Mouse (Mus musculus) urinary bladder, postnatal 4 days (tissue): ENCODE results near the gene Nudt16.
"Not testable (repeated sequence)": the region's sequence is repeated elsewhere in the genome, so short reads cannot be mapped to it uniquely, and the experiment has no call there.

Source experiments
- DNase-seq, 2 experiments: peaks; one replicate each; pipeline ENCODE4 v3.0.0; 2021 to 2022; ENCODE audit warnings: low spot score in 2 of 2

The Nudt16 gene

GRCm38 (mm10) chr9:105131253-105132001 lies at the start of gene Nudt16:
Nudt16 (minus strand) TSS chr9:105131824.
- peak; percentile 84 to 86 for DNase-seq

- no peak for DNase-seq
Measured at GRCm38 (mm10) chr9:105144992-105145391, 13.4 kb upstream of the Nudt16 start, which contains the start of gene 1700080E11Rik. 1700080E11Rik (minus strand) TSS chr9:105145092.

DNA sequence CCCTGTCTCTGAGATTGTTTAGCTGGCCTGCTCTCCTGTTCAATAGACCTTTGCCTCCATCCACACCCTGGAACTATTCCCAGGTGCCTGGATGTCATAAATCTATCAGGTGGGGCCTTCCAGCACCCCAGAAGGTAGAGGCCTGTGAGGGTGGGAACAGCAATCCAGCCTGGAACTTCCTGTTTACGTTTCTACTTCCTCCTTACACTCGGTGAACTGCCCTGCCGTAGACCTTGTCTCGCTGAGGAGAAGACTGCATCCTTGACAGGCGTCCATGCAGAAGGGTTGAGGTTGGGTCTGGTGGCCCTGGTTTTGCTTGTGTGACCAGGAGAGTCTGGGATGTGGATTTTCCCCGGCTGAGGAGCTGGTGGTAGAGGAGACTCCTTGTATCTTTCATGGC lies 7.6 kb upstream of the Nudt16 start:
- no peak for DNase-seq

- no peak for DNase-seq
Measured at GRCm38 (mm10) chr9:105136404-105136803, 4.8 kb upstream of the Nudt16 start.

DNA sequence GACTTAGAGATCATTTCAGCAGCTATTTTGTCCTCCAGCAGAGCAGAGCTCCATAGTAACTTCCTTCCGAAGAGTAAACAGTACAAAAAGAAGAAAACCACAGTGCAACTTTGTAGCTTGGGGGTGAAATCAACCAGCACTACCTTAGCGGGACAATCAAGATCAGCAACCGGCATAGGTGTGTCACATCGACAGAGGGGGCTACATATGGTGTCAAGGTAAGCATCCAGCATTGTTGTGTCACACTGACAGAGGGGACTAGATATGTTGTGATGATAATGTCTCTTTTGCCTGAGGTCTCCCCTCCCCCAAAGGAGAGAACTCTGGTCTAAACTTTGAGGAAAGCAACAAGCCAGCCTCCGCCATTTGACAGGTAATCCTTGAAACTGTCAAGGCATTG lies 2.9 kb upstream of the Nudt16 start:
- DNase-seq, result no peak

DNA sequence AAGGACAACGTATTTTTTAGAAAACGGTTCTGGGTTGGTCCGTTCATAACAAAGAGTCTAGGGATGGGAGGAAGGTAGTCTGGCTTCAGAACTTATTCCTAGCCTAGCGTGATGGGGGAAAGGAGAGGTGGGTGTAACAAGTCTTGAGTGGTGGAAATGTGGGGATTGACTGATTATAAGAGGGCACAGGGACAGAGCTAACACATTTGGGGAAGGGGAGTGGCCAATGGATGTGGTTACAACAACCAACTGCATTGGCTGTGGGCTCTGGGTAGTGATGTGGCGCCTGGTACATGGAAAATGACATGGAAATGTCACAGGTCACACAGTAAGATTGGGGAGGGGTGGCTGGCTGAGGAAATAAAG lies 361 bp upstream of the Nudt16 start:
- DNase-seq, result no peak

DNA sequence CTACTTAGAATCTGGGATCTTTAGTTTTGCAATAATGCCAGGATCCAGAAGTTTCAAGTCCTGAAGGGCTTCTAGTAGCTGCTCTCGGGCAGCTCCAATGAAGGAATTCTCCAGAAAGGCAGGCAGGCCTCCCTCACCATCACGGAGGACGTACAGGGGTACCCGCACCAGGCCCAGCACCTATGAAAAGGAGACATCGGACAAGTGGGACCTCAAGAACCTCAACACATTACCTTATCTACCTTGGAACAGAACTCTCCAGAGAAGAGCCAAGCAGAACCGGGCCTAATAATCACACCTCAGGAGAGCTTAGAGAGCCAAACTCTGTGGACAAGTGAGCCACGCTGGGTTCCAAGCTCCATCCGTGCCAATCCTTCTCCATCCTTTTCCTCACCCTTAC lies 1.3 kb downstream of the Nudt16 start:
- no peak for DNase-seq

DNA sequence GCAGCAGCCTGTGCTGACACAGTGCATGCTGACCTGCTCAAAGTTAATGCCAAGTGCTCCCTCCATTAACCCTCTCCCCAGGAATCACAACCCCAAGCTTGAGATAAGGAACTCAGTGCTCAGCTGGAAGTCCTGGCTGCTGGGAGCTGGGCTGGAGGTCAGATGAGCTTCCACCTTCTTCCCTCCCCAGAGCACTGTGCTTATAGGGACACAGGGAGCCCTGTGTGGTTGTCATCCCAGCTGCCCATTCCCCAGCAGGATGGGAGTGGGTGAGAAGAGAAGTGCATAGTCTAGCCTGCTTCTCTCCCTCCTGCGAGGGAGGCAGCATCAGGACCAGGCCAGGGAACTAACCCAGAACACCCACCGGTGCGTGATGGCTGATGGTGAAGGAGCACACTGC lies 6.4 kb downstream of the Nudt16 start:
- DNase-seq, result not testable (repeated sequence)

DNA sequence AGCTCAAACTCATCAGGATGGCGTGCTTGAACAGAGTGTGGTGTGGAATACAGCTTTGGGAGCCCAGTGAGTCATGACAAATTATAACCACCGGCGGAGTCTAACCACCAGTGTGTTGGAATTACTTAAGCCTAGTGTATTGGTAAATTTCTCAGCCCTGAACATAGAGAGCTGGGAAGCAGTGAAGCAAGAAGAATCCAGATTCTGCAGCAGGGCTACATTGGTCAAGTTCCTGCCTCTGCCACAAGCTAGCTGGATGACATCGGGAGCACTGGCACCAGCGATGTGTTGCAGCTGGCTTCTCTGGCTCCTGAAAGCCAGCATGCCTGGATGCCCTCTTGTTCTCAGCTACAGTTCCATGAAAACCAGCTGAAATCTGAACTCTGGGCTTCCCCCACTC lies 27.7 kb downstream of the Nudt16 start:
- DNase-seq, result no peak

DNA sequence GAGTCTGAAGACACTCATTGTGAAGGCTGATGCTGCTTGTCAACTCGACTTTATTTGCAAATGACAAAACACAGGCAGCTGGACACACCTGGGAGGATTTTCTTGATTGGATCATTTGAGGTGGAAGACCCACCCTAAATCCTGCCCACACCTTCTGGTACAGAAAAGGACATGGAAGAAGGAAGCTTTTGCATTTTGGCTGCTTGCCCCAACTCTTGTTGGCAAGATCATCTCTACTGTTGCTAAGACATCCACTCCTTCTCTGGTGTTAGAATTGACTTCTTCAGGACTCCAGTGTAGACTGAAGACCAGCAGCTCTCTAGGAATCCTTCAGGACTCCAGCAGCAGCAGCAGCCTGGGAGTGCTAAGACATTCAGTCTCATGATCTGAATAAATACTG lies 29.7 kb downstream of the Nudt16 start:
- no peak for DNase-seq

- DNase-seq, result no peak
Measured at GRCm38 (mm10) chr9:105100807-105101570, 30.6 kb downstream of the Nudt16 start.

DNA sequence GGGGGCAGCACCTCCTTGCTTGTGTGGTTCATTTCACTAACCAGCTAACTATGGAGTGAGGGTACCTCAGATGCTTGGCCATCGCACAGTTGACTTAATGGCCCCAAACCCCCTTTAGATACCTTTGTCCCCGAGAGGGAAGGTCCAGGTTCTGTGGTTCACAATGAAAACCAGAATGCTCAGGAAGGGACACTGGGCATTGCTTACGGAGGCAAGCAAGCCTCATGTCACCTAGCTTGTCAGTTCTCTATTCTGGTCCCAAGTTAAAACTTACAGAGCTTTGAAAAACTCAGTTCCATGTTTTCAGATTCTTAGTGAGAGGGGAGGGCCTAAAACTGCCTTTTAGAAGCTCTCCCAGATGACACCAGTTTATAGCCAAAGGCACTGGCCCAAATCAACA lies 51.4 kb downstream of the Nudt16 start:
- DNase-seq, result no peak
